Mouse (Mus musculus) CD4-positive naive resting alpha-beta T cell, adult 57 days (primary cell): ENCODE measurements around the gene Zfp354a. TPM values are rescaled to one million over a fixed set of nuclear protein-coding genes. Genes with fewer than 3 reads are reported as not detected.

ENCODE experiments used
- total RNA-seq: library from RNA; stranded (reverse); gene quantifications from one replicate; pipeline ENCODE4 v1.2.4, GENCODE M21; 2023

The Zfp354a gene
- total RNA-seq = not detected

DNA sequence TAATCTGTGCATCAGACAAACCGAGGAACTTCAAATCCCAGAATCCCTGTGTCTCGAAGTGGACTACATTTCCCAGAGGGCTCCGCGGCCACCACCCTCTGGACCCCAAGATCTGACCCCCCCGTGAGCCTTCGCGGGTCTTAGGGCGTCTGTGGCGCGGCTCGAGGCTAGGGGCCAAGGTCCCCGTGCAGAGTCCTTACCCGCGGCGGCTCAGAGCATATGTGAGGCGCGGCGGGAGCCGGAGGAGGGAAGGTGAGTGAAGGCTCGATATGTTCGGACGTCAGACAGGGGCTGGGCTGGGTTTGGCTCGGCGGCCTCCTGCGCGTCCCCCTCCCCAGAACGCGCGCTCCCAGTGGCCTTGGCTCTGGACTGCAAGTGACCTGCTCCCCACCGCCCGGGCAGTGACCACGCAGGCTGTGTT, at the start of gene Zfp354a:
Gene Zfp354a (plus strand): TSS at position 107 of the 421 bp plus-strand sequence.

DNA sequence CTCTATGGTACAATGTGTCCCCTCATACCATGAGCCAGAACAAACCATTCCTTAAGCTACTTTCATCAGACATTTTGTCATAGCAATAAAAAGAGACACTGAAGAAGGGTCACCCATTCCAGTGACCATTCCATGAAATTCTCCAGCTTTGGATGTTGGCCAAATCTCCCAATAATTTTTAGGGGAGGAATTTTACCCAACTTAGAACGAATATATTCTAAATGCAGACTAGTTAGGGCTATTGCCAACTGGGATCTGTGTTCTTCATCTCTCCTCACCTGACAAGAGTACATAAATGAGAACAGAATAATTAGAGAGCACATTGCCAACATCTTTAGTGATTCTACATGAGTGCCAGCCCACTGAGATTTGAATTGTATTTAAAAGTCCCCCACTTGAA, 45.1 kb upstream of the Zfp354a start, which contains the start of gene Olfr54:
Gene Olfr54 (plus strand): TSS at position 301 of the 400 bp plus-strand sequence.

DNA sequence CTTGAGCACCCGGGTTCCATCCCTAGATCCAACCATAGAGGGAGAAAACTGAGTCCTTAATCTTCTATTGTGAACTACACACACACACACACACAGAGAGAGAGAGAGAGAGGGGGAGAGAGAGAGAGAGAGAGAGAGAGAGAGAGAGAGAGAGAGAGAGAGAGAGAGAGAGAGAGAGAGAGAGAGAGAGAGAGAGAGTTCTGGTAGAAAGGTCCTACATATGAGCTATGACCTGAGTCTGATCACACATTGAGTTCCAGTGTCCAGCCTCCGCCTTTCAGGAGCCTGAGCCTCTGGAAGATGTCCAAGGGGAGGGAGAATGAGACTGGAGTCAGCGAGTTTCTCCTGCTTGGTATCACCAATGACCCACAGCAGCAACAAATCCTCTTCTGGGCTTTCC, 11.2 kb upstream of the Zfp354a start, which contains the start of gene Olfr1375:
Gene Olfr1375 (plus strand): TSS at position 301 of the 400 bp plus-strand sequence.

Other genes with a start within 250 kb of the Zfp354a start
- gene Zfp354c, start 231.5 kb upstream of the Zfp354a start, total RNA-seq = 14.7 TPM
- gene Zfp879, start 217.7 kb upstream of the Zfp354a start, total RNA-seq = 0.62 TPM
- 8.7 TPM for gene Grm6, start 208.6 kb upstream of the Zfp354a start, total RNA-seq
- gene Zfp454, start 171.6 kb upstream of the Zfp354a start, total RNA-seq = not detected
- gene Zfp2, start 143.1 kb upstream of the Zfp354a start, total RNA-seq = 2.3 TPM
- gene Zfp354b, start 127.6 kb upstream of the Zfp354a start, total RNA-seq = not detected
- not detected for gene 4933414I15Rik, start 115.5 kb upstream of the Zfp354a start, total RNA-seq
- not detected for gene Prop1, start 105.5 kb upstream of the Zfp354a start, total RNA-seq
- not detected for gene Olfr1378, start 92.7 kb upstream of the Zfp354a start, total RNA-seq
- gene Olfr1377, start 77.3 kb upstream of the Zfp354a start, total RNA-seq = not detected
- not detected for gene Olfr51, start 55.7 kb upstream of the Zfp354a start, total RNA-seq
- not detected for gene Olfr54, start 45.0 kb upstream of the Zfp354a start, total RNA-seq
- not detected for gene Olfr1375, start 11.1 kb upstream of the Zfp354a start, total RNA-seq
- not detected for gene Gm12569, start 161.2 kb downstream of the Zfp354a start, total RNA-seq
- 279 TPM for gene Clk4, start 202.5 kb downstream of the Zfp354a start, total RNA-seq
- gene BC049762, start 203.8 kb downstream of the Zfp354a start, total RNA-seq = 1.2 TPM
- 0.53 TPM for gene Col23a1, start 230.7 kb downstream of the Zfp354a start, total RNA-seq